Mouse (Mus musculus) fat pad, adult 2 months (tissue): ENCODE data around the gene Mfng.

Source experiments
- DNase-seq: peaks from one replicate; pipeline ENCODE4 v3.0.0-alpha.2; 2011; ENCODE audit warnings: low read depth, low spot score; ENCODE audit errors: extremely low read depth

Gene Mfng

DNA sequence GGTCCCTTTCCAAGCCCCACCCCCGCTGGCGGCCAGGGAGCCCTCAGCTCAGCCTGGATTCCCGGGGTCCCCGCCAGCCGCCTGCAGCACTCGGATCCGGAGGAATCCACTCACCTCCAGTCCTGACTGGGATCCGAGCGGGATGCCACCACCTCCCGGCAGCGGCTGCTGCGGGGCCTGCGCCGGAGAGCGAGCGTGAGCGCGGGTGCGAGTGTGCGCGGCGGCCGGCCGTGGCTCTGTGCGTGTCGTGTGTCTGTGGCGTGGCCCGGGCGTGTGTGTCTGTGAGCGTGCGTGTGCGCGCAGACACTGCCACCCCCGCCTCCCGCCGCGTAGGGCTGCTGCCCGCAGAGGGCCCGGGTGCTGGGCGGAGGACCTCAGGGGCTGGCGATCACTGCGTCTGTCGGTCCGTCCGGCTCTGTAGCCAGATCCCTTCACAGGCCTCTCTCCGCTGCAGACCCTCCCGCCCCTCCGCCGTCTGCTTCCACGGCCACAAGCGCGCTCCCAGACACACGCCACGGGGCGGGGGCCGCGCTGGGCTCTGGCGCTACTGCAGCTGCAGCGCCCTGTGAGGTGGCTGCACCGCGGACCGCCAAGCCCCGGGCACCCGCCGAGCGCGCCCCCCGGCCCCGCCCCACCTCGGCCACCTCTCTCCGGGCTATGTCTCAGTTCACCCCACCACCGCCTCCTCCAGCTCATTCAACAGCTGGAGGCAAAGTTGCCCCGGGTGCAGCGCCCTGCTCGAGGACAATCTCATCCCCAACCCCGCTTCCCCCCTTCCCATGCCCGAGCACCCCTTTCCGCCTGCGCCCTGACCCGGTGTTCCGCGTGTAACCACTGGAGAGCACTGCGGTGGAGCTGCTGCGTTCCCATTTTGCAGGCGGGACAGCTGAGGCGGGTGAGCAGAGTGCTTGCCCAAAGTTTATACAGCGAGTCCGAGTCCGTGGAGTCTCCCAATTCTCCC, 54.7 kb downstream of the Mfng start, which contains the start of gene Elfn2:
TSS of gene Elfn2 (minus strand) at position 482 of the 961 bp plus-strand sequence.
- DNase-seq, result no peak

DNA sequence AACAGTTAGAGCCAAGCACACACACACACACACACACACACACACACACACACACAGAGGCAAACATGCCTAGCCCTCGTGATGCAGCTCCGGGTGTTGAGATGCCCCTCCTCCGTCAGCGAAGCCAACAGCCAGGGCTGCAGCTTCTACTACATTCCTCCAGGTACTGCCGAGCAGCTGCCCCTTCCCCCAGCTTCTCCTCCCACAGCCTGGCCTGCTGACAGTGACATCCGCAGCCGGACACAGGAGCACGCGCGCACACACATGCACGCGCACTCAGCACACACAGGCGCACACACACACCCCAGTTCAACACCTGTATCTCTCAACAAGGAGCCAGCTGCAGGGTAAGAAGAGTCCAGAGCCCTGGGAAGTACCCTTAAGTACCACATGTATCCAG, 56.3 kb downstream of the Mfng start:
- no peak for DNase-seq

DNA sequence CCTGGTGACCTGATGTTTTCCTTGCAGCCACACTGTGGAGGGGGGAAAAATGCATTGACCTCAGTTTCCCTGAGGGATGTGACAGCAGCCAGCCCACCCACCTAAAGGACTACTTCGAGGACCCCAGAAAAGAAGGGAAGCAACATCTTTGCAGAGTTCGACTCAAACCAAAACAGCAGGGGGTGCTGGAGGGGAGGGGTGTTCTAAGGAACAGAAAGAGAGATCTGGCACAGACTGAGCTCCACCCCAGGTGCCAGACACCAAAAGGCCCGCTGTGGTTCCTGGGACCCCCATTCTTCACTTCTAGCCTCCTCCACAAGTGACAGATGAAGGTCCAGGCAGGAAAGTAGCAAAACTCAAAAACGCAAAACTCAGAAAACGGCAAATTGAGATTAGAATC, 57.4 kb downstream of the Mfng start:
- DNase-seq, result no peak

DNA sequence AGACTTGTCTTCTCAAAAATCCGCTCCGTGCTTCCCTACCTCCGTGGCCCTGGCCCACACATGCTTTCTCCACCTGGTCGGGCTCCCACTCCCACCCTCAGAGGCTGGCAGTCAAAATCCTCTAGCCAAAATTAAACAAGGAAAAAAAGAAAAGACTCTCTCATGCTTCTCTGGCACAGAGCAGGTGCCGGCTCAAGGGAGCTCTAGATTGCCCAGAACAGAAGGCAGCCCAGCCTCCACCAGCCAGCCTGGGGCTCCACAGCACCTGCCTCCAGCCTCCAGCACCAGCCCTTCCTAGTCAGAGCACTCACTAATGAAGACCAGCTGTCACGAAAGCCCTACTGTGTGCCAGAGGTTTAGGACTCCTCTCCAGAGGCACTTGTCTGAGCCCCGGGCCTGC, 59.5 kb downstream of the Mfng start:
- DNase-seq, result no peak

DNA sequence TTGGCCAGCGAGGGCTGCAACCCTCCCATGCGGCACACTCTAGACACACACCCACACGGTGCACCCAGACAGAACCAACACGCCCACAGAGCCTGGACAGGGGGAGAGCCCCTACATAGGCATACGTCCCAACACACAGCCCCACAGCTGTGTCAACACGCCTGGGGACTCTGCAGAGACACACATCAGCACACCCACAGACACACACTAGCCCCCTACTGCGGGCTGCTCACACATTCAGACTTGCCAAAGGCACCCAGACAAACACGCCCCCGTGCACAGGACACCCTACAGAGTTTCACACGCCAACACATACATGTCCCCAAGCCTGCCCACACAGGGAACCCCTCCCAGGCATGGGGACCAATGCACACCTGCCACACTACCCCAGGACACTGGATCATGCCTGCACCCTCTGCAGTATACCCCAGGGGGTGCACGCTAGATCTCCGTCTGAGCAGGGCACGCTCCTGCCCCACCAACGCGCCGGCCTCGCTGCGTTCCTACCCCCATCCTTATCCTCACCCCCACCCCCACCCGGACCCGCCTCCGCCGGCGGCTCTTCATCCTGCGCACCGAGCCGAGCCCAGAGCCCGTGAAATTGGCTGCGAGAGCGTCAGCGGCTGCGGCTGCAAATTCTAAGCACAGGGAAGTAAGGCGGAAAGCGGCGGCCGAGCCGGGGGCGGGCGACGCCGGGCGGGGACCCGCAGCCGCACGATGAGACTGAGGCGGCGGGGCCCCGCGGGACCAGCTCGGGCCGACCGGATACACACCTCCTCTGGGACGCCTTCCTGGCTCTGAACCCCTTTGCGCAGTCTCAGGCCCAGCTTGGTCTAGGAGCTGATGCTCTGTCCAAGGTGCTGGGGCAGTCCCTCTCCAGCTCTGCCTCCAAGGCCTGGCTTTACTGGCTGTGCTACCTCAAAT, 60.7 kb downstream of the Mfng start:
- DNase-seq, result no peak

DNA sequence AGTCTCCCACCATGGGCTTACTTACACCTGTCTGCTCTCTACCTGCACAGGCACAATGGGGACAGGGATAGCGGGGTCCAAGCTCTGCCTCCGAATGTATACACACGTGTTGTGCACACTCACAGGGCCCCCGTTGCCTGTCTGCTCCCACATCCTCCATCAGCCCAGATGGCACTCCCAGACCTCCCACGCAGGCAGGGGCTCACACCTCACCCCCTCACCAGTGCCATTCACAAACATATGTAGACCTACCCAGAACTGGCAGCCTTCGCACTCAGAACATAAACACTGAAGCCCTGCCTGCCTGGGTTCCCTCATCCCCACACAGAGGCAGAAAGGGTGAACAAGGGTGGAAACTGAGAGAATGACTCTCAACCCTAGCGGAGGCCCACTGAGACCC, 61.3 kb downstream of the Mfng start:
- no peak for DNase-seq

DNA sequence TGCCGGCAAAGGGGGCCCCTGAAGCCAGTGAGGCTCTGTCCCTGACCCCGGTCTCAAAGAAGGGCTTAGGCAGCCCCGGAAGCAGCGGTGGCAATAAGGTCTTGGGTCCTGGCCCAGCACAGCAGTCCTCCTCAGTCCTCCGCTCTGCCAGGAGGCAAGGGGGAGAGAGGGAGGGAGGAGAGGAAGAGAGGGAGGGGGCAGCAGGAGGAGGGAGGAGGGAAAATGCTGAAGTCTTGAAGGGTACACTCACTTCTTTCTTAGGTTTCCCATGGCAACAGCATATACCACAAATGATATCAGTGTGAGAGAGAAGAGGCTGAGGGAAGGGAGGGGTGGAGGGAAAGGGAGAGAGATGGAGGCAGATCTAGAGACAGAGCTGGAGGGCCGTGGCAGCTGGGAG, 62.6 kb downstream of the Mfng start:
- no peak for DNase-seq

DNA sequence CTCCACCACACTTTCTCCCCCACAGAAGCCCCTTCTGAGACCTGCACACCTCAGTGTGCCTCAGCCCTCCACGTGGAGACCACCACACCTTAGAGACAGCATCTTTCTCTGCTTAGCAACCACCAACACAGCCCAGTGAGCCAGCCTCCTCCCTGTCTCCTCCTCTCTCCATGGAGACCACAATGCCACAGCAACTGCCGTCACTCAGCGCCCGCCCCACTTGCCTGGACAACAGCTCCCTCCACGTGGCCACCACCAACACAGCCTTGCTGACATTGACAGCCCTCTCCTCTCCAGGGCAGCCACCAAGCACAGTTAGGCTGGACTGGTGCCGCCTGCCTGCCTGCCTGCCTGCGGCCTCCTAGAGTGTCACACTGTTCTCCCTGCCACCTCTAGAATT, 63.5 kb downstream of the Mfng start:
- DNase-seq, result no peak

DNA sequence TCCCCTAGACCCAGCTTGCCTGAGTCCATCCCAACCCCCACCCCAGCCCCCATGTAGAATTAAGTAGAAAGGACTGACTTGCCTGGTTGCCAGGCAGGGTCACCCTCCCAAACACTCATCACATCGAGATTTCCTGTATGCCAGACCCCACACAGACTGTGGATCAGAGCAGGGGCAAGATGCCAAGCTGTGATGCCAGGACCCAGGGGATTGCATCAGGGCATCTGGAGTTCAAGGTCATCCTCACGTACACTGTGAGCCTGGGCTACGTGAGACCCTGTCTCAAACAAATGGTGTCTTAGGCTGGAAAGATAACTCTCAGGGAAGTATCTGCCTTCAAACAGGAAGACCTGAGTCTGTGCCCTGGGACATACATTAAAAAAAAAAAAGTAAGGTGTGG, 66.6 kb downstream of the Mfng start:
- no peak for DNase-seq
